Mouse (Mus musculus): ENCODE measurements around the gene Tjp2. TPM values are rescaled to one million over a fixed set of nuclear protein-coding genes. Genes with fewer than 3 reads are reported as not detected.
"Not testable (repeated sequence)": the region's sequence is repeated elsewhere in the genome, so short reads cannot be mapped to it uniquely, and the experiment has no call there.

Gene Tjp2
- polyA plus RNA-seq, 1 experiment from 2014 or later, result 41.7 TPM

- Histone ChIP-seq H3K27ac (no peak overlapping the region), H3K4me2 (replicated peaks) (no peak overlapping the region), H3K9ac (no peak overlapping the region), H3K27me3 (replicated peaks) (no peaks in the 10 kb centered on the region), H3K4me3 (replicated peaks) (no peak overlapping the region), H3K9me3 (no peaks in the 10 kb centered on the region), H3K36me3 (no peaks in the 10 kb centered on the region), H3K4me1 (replicated peaks) (peaks cover 8% of the 10 kb centered on the region)
- no peak for ATAC-seq
- 30% methylated on average over 9 of the region's 9 CpGs for WGBS
Measured at GRCm38 (mm10) chr19:24253657-24254260, 28.9 kb upstream of the Tjp2 start.

DNA sequence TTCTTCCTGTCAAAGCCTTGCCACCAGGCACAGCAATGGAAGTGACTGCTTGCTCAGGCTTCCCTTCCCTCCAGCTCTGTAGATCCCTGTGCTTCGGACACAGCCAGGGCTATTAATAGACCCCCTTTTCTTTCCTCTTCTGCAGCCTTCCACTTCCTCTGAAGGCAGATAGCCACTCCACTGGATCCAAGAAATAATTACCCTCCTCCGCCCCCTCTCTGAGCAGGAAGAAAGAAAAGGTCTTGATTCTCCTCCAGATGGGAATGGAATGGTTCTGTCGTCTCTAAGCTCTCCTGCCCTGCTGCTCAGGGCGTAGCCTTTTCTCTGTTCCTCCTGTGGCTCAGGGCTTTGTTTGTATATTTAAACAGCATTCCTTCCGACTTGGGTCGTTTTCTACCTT, 27.0 kb upstream of the Tjp2 start:
- ATAC-seq, result peak; percentile 59; the same call in 1 of the 2 replicates
- Histone ChIP-seq H3K4me2 (replicated peaks) (peak overlapping the region; percentile 28), H3K27me3 (replicated peaks) (no peaks in the 10 kb centered on the region), H3K9me3 (no peaks in the 10 kb centered on the region), H3K9ac (no peak overlapping the region), H3K4me1 (replicated peaks) (peaks cover 8% of the 10 kb centered on the region), H3K36me3 (no peaks in the 10 kb centered on the region), H3K27ac (peak overlapping the region; percentile 44; the same call in 1 of the 2 replicates), H3K4me3 (replicated peaks) (no peak overlapping the region)
- WGBS, result 8% methylated on average over 6 of the region's 6 CpGs

- Histone ChIP-seq H3K9ac (no peak overlapping the region), H3K9me3 (no peaks in the 10 kb centered on the region), H3K4me1 (replicated peaks) (0 out of 2 replicates have a peak, but pooled peaks cover 6% of the 10 kb centered on the region), H3K36me3 (no peaks in the 10 kb centered on the region), H3K27ac (no peak overlapping the region), H3K27me3 (replicated peaks) (no peaks in the 10 kb centered on the region), H3K4me3 (replicated peaks) (no peak overlapping the region), H3K4me2 (replicated peaks) (no peak overlapping the region)
- WGBS, result 85% methylated on average over 6 of the region's 6 CpGs
- ATAC-seq, result no peak
Measured at GRCm38 (mm10) chr19:24243340-24243739, 18.5 kb upstream of the Tjp2 start.

GRCm38 (mm10) chr19:24241799-24242546, 17.1 kb upstream of the Tjp2 start:
- no peak overlapping the region for H3K4me3 ChIP-seq (replicated peaks)

GRCm38 (mm10) chr19:24241271-24241670, 16.4 kb upstream of the Tjp2 start:
- Histone ChIP-seq H3K9me3 (no peaks in the 10 kb centered on the region), H3K4me2 (replicated peaks) (no peak overlapping the region), H3K4me1 (replicated peaks) (0 out of 2 replicates have a peak, but pooled peaks cover 6% of the 10 kb centered on the region), H3K9ac (no peak overlapping the region), H3K27ac (no peak overlapping the region), H3K36me3 (no peaks in the 10 kb centered on the region), H3K27me3 (replicated peaks) (no peaks in the 10 kb centered on the region), H3K4me3 (replicated peaks) (no peak overlapping the region)
- 82% methylated on average over 8 of the region's 8 CpGs for WGBS
- ATAC-seq, result no peak

More at GRCm38 (mm10) chr19:24241799-24242546, 17.1 kb upstream of the Tjp2 start:
- H3K27ac ChIP-seq, result no peak overlapping the region
- WGBS, result 19% methylated on average over 14 of the region's 14 CpGs
- H3K9me3 ChIP-seq, result no peaks in the 10 kb centered on the region
- peak; percentile 39; the same call in 1 of the 2 replicates for ATAC-seq
- no peak overlapping the region for H3K9ac ChIP-seq
- H3K4me2 ChIP-seq (replicated peaks), result no peak overlapping the region
- 0 out of 2 replicates have a peak, but pooled peaks cover 6% of the 10 kb centered on the region for H3K4me1 ChIP-seq (replicated peaks)
- no peaks in the 10 kb centered on the region for H3K36me3 ChIP-seq
- H3K27me3 ChIP-seq (replicated peaks), result no peaks in the 10 kb centered on the region

DNA sequence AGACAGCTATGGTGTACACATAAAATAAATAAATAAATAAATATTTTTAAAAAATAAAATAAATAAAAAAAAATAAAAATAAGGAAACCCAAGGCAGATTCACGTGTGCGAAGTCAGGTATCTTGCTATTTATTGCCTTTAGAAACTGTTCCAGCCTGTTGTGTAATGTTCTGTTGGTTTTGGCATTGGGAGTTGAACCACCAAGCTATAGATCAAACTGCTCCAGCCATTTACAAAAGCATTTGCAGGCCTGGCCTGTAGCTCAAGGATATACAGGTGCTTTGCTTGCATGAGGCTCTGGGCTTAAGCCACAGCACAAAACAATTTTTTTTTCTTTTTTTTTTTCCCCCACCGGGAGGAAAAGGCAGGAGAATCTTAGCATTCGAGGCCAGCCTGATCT, 13.2 kb upstream of the Tjp2 start:
- Histone ChIP-seq H3K27me3 (replicated peaks) (no peaks in the 10 kb centered on the region), H3K9ac (no peak overlapping the region), H3K27ac (no peak overlapping the region), H3K9me3 (no peaks in the 10 kb centered on the region), H3K36me3 (no peaks in the 10 kb centered on the region), H3K4me2 (replicated peaks) (no peak overlapping the region), H3K4me1 (replicated peaks) (0 out of 2 replicates have a peak, but pooled peaks cover 3% of the 10 kb centered on the region), H3K4me3 (replicated peaks) (no peak overlapping the region)
- WGBS, result 85% methylated on average over 4 of the region's 4 CpGs
- no peak for ATAC-seq

DNA sequence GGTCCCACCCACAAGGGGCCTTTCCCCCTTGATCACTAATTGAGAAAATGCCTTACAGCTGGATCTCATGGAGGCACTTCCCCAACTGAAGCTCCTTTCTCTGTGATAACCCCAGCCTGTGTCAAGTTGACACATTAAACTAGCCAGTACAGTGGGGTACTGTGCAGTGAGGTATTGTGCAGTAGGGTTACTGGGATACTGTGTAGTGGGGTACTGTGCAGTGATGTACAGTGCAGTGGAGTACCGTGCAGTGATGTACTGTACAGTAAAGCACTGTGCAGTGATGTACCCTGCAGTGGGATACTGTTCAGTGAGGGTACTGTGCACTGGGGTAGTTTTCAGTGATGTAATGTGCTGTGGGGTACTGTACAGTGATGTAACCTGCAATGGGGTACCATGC, 7.5 kb upstream of the Tjp2 start:
- 93% methylated on average over 1 of the region's 1 CpGs for WGBS
- not testable (repeated sequence) for ATAC-seq; H3K4me2 ChIP-seq (replicated peaks); H3K27me3 ChIP-seq (replicated peaks); H3K9ac ChIP-seq; H3K9me3 ChIP-seq; H3K36me3 ChIP-seq; H3K4me1 ChIP-seq (replicated peaks); H3K4me3 ChIP-seq (replicated peaks); H3K27ac ChIP-seq

DNA sequence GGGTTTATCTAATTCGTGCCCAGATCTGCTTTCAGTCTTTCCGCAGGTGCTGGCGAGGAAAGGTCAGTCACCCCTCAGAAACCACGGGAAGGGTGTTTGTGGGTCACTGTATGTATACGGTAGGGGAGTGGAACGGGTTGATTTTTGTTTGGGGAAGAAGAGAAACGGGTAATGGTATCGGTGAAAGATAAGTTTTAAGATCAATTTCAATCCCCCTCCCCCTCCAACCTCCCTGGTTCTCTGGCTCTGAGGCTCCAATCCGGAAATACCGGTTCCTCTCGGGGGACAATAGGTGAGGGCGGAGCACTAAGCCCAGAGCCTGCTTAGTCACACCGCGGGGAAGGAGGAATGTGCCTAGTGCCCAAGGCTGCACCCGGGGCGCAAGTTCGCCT, 471 bp upstream of the Tjp2 start:
- Histone ChIP-seq H3K4me3 (replicated peaks) (peak overlapping the region; percentile 60), H3K4me2 (replicated peaks) (peak overlapping the region; percentile 84), H3K36me3 (no peaks in the 10 kb centered on the region), H3K27ac (peak overlapping the region; percentile 97), H3K9me3 (no peaks in the 10 kb centered on the region), H3K4me1 (replicated peaks) (no peaks in the 10 kb centered on the region), H3K9ac (no peak overlapping the region), H3K27me3 (replicated peaks) (peaks cover 5% of the 10 kb centered on the region)
- ATAC-seq, result peak; percentile 91
- WGBS, result 2% methylated on average over 17 of the region's 17 CpGs

DNA sequence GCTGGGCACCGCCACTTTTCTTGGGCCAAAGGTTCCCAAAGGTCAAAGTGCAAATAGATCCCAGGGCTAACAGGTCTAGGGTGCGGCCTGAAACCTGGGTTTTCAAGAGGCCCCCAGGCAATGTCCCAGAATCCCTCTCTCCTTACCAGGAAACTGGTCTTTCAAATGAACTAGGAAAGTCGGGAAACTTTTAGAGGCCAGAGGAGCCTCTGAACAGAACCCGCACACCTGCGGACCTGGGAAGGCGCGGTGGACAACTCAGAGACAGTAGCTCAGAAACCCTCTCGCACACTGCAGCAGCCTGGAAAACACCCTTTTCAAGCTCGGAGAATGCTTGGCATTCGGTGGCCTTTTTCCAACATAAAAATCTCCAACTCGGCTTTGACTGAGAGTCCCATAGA, 979 bp downstream of the Tjp2 start:
- Histone ChIP-seq H3K36me3 (no peaks in the 10 kb centered on the region), H3K4me2 (replicated peaks) (peak overlapping the region; percentile 84), H3K9ac (peak overlapping the region; percentile 77), H3K27ac (peak overlapping the region; percentile 97), H3K4me1 (replicated peaks) (no peaks in the 10 kb centered on the region), H3K9me3 (no peaks in the 10 kb centered on the region), H3K27me3 (replicated peaks) (peaks cover 5% of the 10 kb centered on the region), H3K4me3 (replicated peaks) (peak overlapping the region; percentile 60)
- peak; percentile 50 for ATAC-seq
- WGBS, result 19% methylated on average over 11 of the region's 11 CpGs

- WGBS, result 66% methylated on average over 4 of the region's 4 CpGs
- Histone ChIP-seq H3K27ac (no peak overlapping the region), H3K4me1 (replicated peaks) (no peaks in the 10 kb centered on the region), H3K4me2 (replicated peaks) (0 out of 2 replicates have a peak overlapping the region, but pooled peaks have one; percentile 17), H3K9ac (no peak overlapping the region), H3K4me3 (replicated peaks) (no peak overlapping the region), H3K27me3 (replicated peaks) (peaks cover 5% of the 10 kb centered on the region), H3K9me3 (no peaks in the 10 kb centered on the region), H3K36me3 (no peaks in the 10 kb centered on the region)
- ATAC-seq, result no peak
Measured at GRCm38 (mm10) chr19:24221455-24221854, 3.4 kb downstream of the Tjp2 start.

- H3K4me3 ChIP-seq (replicated peaks), result no peak overlapping the region
- no peak overlapping the region for H3K27ac ChIP-seq
- peaks cover 2% of the 10 kb centered on the region; the same call in 1 of the 2 replicates for H3K4me1 ChIP-seq (replicated peaks)
Measured at GRCm38 (mm10) chr19:24220795-24221445, 3.9 kb downstream of the Tjp2 start.

DNA sequence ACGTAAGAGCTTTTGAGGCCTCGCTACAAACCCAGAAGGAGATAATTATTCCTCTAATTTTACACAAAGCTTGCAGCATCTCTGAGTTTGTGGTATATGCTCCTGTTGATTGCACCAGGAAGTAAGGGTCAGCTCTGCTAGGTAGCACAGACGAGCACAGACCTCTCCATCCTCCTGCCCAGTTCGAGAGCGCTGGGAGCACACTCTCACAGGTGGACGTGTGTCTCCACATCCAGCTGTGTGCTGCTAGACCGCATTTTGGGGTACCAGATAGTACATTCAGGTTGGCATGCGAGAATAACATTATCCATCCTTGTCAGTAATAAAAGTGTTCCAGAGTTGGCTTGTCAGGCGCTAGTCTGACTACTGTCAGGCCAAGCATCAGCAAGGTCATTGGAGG, 5.8 kb downstream of the Tjp2 start:
- Histone ChIP-seq H3K4me3 (replicated peaks) (no peak overlapping the region), H3K9me3 (no peaks in the 10 kb centered on the region), H3K4me1 (replicated peaks) (peaks cover 5% of the 10 kb centered on the region; the same call in 1 of the 2 replicates), H3K27me3 (replicated peaks) (no peaks in the 10 kb centered on the region; the same call in none of the 2 replicates), H3K27ac (no peak overlapping the region), H3K9ac (no peak overlapping the region), H3K36me3 (no peaks in the 10 kb centered on the region), H3K4me2 (replicated peaks) (no peak overlapping the region)
- WGBS, result 70% methylated on average over 9 of the region's 9 CpGs
- ATAC-seq, result no peak

More at GRCm38 (mm10) chr19:24220795-24221445, 3.9 kb downstream of the Tjp2 start:
- Histone ChIP-seq H3K9me3 (no peaks in the 10 kb centered on the region), H3K4me2 (replicated peaks) (0 out of 2 replicates have a peak overlapping the region, but pooled peaks have one; percentile 17), H3K27me3 (replicated peaks) (peaks cover 5% of the 10 kb centered on the region), H3K9ac (no peak overlapping the region), H3K36me3 (no peaks in the 10 kb centered on the region)
- WGBS, result 28% methylated on average over 14 of the region's 14 CpGs
- no peak for ATAC-seq
